Mouse (Mus musculus): Measurements from ENCODE around the gene Gabrr3.

The Gabrr3 gene

GRCm38 (mm10) chr16:59469846-59470245, 62.7 kb downstream of the Gabrr3 start:
- no peak for DNase-seq (ENCODE audit: low spot score in 2 of 2)

- peak; percentile 20 to 65 for DNase-seq (ENCODE audit: low spot score in 2 of 2)
These were observed 64.6 kb downstream of the Gabrr3 start, which contains the start of gene Riox2 for GRCm38 (mm10) chr16:59471637-59472278. Riox2 (plus strand) TSS chr16:59471775.

- no peak for DNase-seq (ENCODE audit: low spot score in 2 of 2)
These were observed 65.4 kb downstream of the Gabrr3 start for GRCm38 (mm10) chr16:59472546-59472945.

GRCm38 (mm10) chr16:59474788-59475187, 67.7 kb downstream of the Gabrr3 start:
- DNase-seq (ENCODE audit: low spot score in 2 of 2), result peak in 1 of 2 experiments; percentile 58

GRCm38 (mm10) chr16:59477955-59478354, 70.8 kb downstream of the Gabrr3 start:
- no peak for DNase-seq (ENCODE audit: low spot score in 2 of 2)

GRCm38 (mm10) chr16:59487239-59487638, 80.1 kb downstream of the Gabrr3 start:
- no peak for DNase-seq (ENCODE audit: low spot score in 2 of 2)

- no peak for DNase-seq (ENCODE audit: low spot score in 2 of 2)
These were observed 80.9 kb downstream of the Gabrr3 start for GRCm38 (mm10) chr16:59487975-59488548.

- DNase-seq (ENCODE audit: low spot score in 2 of 2), result no peak
These were observed 86.1 kb downstream of the Gabrr3 start for GRCm38 (mm10) chr16:59493199-59493598.

- no peak for DNase-seq (ENCODE audit: low spot score in 2 of 2)
These were observed 90.8 kb downstream of the Gabrr3 start for GRCm38 (mm10) chr16:59497947-59498346.

- DNase-seq (ENCODE audit: low spot score in 2 of 2), result no peak
These were observed 92.0 kb downstream of the Gabrr3 start for GRCm38 (mm10) chr16:59499180-59499579.

GRCm38 (mm10) chr16:59509830-59510229, 102.7 kb downstream of the Gabrr3 start:
- DNase-seq (ENCODE audit: low spot score in 2 of 2), result no peak

All from left cerebral cortex, adult 9 months (tissue).